Mouse (Mus musculus): ENCODE measurements around the gene Rhox4c.
"Not testable (repeated sequence)": the region's sequence is repeated elsewhere in the genome, so short reads cannot be mapped to it uniquely, and the experiment has no call there.

DNA sequence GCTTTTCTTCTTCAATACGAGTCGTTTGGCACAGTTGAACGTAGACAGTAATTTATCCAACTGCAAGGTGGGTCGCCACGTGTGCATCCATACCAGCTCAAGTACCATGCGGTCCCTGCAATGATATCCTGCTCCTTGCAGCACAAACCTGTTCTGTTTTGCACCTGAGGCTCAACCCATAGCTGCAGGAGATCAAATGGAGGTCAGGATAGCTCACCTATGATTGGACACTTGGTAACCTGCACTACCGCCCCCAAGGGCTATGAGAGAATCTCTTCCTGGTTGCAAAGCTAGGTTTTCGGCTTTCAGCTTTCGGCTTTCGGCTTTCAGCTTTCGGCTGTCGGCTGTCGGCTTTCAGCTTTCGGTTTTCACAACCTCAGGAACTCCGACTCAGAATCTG lies 47.9 kb upstream of the Rhox4c start, which contains the start of gene Rhox4b:
- not testable (repeated sequence) for TF ChIP-seq GATA2 (IDR thresholded peaks at IDR 0.05; ENCODE audit: borderline replicate concordance, low read depth, low read length); CTCF (IDR thresholded peaks at IDR 0.05; ENCODE audit: low read depth, low read length)
